Mouse (Mus musculus): ENCODE data around the gene Gjb4. TPM values are rescaled to one million over a fixed set of nuclear protein-coding genes. Genes with fewer than 3 reads are reported as not detected.

The Gjb4 gene
- not detected for polyA plus RNA-seq (2017; shearing (Covaris generic))

DNA sequence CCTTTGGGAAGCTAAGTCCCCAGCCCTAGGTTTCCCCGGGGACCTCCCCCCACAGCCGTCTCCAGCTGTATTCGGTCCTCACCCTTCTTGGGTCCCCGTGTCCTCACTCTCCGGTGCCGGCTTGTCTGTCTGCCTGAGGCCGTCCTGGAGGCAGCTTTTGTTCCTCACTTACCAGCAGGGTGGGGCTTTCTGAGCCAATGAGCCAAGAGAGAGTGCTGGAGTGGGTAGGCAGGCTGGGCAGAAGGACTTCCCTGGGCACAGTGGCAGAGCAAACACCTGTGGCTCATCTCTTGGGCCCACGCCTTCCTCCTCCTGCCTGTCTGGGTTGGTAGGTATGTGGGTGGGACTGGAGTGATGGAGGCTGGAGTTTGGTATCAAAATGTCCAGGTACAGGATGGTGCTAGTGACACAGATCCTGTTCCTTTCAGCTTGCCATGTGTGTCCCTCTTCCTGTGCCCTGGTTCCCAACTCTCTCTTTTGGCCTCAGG is at the start of gene Gjb4:
Gene Gjb4, minus strand, starts transcription at position 131 of the 488 bp plus-strand sequence.

DNA sequence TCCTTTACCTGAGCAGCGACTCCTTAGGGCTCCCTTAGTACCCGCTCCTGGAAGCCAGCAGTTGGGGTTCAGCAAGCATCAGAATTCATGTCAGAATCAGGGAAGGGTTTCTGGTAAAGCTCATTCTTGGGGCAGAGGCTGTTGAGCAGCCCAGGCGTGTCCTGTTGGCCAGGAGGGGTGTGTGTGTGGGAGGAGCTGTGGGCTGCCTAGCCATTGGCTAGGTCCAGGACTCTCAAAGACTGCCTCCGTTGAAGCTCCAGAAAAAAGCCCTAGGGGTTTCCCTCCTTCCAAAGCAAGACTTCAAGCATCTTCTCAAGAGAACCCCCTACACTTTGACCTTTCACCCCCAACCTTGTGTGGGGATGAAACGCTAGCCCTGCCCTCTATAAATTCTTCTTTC is 4.1 kb upstream of the Gjb4 start, which contains the start of gene Gjb5:
Gene Gjb5, minus strand, starts transcription at position 164 of the 400 bp plus-strand sequence.

DNA sequence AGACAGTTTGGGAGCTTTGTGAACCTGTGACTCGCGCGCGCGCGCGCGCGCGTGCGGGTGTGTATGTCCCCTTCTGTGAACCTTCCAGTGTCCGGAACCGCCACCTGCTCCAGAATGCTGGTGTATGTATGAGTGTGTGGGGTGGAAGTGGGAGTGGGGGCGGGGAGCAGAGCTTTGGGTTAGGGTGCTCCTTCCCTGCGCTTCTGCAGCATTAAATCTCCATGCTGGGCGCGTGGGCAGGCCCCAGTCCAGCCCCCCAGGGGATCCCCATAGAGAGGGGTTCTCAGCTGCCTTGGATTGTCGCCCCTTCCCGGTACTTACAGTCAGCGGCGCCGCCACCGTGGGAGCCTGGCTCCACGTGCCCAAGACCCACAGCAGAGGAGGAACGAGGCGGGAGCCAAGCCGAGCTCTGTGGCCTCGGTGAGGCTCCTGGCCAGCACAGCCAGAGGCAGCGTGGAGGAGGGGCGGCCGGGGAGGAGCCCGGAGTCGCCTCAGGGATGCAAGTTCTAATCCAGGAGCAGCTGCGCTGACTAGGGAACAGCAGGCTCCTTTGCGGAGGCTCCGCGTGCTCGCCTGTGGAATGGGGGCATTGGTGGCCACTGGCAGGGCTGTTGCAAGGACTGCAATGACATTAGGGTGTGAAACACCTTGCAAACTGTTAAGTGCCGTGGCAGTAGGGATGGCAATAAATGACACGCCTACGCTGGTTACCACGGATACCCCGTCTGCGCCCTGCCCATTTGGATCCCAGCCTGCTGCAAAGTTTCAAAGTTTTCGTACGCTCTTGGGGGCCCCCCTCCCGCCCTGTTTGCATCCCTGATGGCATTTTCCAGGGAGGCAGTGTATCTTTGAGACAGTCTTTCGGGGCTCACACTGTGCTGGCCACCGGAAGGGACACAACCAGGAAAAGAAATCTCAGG is 23.4 kb downstream of the Gjb4 start, which contains the start of gene Gjb3:
Gene Gjb3, minus strand, starts transcription at position 664 of the 920 bp plus-strand sequence.

DNA sequence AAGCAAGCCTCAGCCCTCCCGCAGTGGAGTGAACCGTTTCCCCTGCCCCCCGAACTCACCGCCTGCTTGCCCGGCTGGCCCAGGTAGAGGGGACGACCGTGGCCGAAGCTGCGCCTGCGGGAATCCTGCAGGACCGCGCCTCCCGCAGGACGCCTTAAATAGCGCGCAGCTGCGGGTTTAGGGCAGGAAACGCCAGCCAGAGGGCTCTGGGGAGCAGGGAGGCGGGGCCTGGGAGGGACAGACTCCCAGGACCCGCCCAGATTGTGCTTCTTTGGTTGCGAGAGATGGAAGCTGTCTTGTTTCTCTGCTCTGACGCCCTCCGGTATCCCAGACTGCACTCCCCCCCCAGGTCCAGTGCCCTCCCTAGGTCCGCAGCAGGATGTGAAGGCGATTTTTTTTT is 40.0 kb downstream of the Gjb4 start, which contains the start of gene Gja4:
Gene Gja4, minus strand, starts transcription at position 179 of the 400 bp plus-strand sequence.

Other genes with a start within 250 kb of the Gjb4 start
- 13.1 TPM for gene Tmem35b, start 230.4 kb downstream of the Gjb4 start, polyA plus RNA-seq (2017; shearing (Covaris generic))
- gene Dlgap3, start 184.9 kb downstream of the Gjb4 start, polyA plus RNA-seq (2017; shearing (Covaris generic)): not detected
- 15.3 TPM for gene Smim12, start 110.3 kb downstream of the Gjb4 start, polyA plus RNA-seq (2017; shearing (Covaris generic))
- not detected for gene Gja4, start 40.0 kb downstream of the Gjb4 start, polyA plus RNA-seq (2017; shearing (Covaris generic))
- not detected for gene Gjb3, start 23.2 kb downstream of the Gjb4 start, polyA plus RNA-seq (2017; shearing (Covaris generic))
- not detected for gene Gjb5, start 4.1 kb upstream of the Gjb4 start, polyA plus RNA-seq (2017; shearing (Covaris generic))